Mouse (Mus musculus): Measurements from ENCODE around the gene Galc. TPM values are rescaled to one million over a fixed set of nuclear protein-coding genes. Genes with fewer than 3 reads are reported as not detected.

Galc gene
- polyA plus RNA-seq, 1 experiment from 2014 or later = 9.2 TPM

- H3K4me2 ChIP-seq = no peak overlapping the region
- H3K27ac ChIP-seq = no peak overlapping the region
- no peaks in the 10 kb centered on the region for H3K36me3 ChIP-seq (ENCODE audit: poor library complexity, severe bottlenecking)
- H3K9me3 ChIP-seq (replicated peaks) = no peaks in the 10 kb centered on the region
- no peaks in the 10 kb centered on the region for H3K4me1 ChIP-seq
- H3K9ac ChIP-seq = no peak overlapping the region
- H3K4me3 ChIP-seq = no peak overlapping the region
- no peaks in the 10 kb centered on the region for H3K27me3 ChIP-seq
- 66% methylated on average over 7 of the region's 7 CpGs for WGBS
- ATAC-seq = no peak
These were observed 13.2 kb upstream of the Galc start for GRCm38 (mm10) chr12:98272433-98272832.

GRCm38 (mm10) chr12:98270810-98271566 lies 11.7 kb upstream of the Galc start:
- no peaks in the 10 kb centered on the region for H3K9me3 ChIP-seq (replicated peaks)
- H3K4me2 ChIP-seq = no peak overlapping the region
- no peaks in the 10 kb centered on the region for H3K4me1 ChIP-seq
- no peak overlapping the region for H3K9ac ChIP-seq
- H3K27me3 ChIP-seq = no peaks in the 10 kb centered on the region
- ATAC-seq = no peak
- 61% methylated on average over 12 of the region's 12 CpGs for WGBS
- H3K27ac ChIP-seq = no peak overlapping the region
- no peak overlapping the region for H3K4me3 ChIP-seq
- no peaks in the 10 kb centered on the region for H3K36me3 ChIP-seq (ENCODE audit: poor library complexity, severe bottlenecking)

GRCm38 (mm10) chr12:98269791-98270745 lies 10.8 kb upstream of the Galc start:
- Histone ChIP-seq H3K9me3 (replicated peaks) (no peaks in the 10 kb centered on the region), H3K27ac (no peak overlapping the region), H3K36me3 (ENCODE audit: poor library complexity, severe bottlenecking) (no peaks in the 10 kb centered on the region), H3K27me3 (no peaks in the 10 kb centered on the region), H3K4me3 (no peak overlapping the region), H3K9ac (no peak overlapping the region), H3K4me2 (no peak overlapping the region), H3K4me1 (no peaks in the 10 kb centered on the region)
- no peak for ATAC-seq
- 87% methylated on average over 17 of the region's 17 CpGs for WGBS

GRCm38 (mm10) chr12:98268441-98269369 lies 9.4 kb upstream of the Galc start, which contains the start of gene Gpr65:
Gene Gpr65, plus strand, starts transcription at chr12:98268635.
- H3K27ac ChIP-seq = no peak within 1 kb of the TSS
- H3K9ac ChIP-seq = no peak within 1 kb of the TSS
- H3K4me3 ChIP-seq = no peak within 1 kb of the TSS
- H3K9me3 ChIP-seq (replicated peaks) = no peaks in the 10 kb centered on the region
- no peak for ATAC-seq
- no peak within 1 kb of the TSS for H3K4me2 ChIP-seq
- H3K4me1 ChIP-seq = no peaks in the 10 kb centered on the region
- 93% methylated on average over 13 of the region's 13 CpGs for WGBS
- H3K27me3 ChIP-seq = no peaks in the 10 kb centered on the region
- H3K36me3 ChIP-seq (ENCODE audit: poor library complexity, severe bottlenecking) = no peaks in the 10 kb centered on the region

- Histone ChIP-seq H3K9ac (no peak overlapping the region), H3K27me3 (no peaks in the 10 kb centered on the region), H3K36me3 (ENCODE audit: poor library complexity, severe bottlenecking) (no peaks in the 10 kb centered on the region), H3K27ac (no peak overlapping the region), H3K4me2 (no peak overlapping the region), H3K4me1 (no peaks in the 10 kb centered on the region), H3K9me3 (replicated peaks) (no peaks in the 10 kb centered on the region), H3K4me3 (no peak overlapping the region)
- ATAC-seq = no peak
- WGBS = 88% methylated on average over 9 of the region's 9 CpGs
These were observed 6.4 kb upstream of the Galc start for GRCm38 (mm10) chr12:98265697-98266096.

GRCm38 (mm10) chr12:98259518-98259852 lies 226 bp upstream of the Galc start:
- H3K27me3 ChIP-seq = no peaks in the 10 kb centered on the region
- 4% methylated on average over 12 of the region's 12 CpGs for WGBS
- H3K36me3 ChIP-seq (ENCODE audit: poor library complexity, severe bottlenecking) = no peaks in the 10 kb centered on the region
- peak overlapping the region; percentile 68 for H3K4me2 ChIP-seq
- no peaks in the 10 kb centered on the region for H3K9me3 ChIP-seq (replicated peaks)
- H3K9ac ChIP-seq = peak overlapping the region; percentile 92
- peak overlapping the region; percentile 97; the same call in 1 of the 2 replicates for H3K27ac ChIP-seq
- H3K4me1 ChIP-seq = peaks cover 12% of the 10 kb centered on the region; the same call in 1 of the 2 replicates
- ATAC-seq = no peak
- peak overlapping the region; percentile 74 for H3K4me3 ChIP-seq

- Histone ChIP-seq H3K9ac (peak overlapping the region; percentile 92), H3K9me3 (replicated peaks) (no peaks in the 10 kb centered on the region), H3K4me2 (peak overlapping the region; percentile 68), H3K4me3 (peak overlapping the region; percentile 74), H3K27ac (peak overlapping the region; percentile 97), H3K27me3 (no peaks in the 10 kb centered on the region), H3K36me3 (ENCODE audit: poor library complexity, severe bottlenecking) (no peaks in the 10 kb centered on the region), H3K4me1 (peaks cover 12% of the 10 kb centered on the region; the same call in 1 of the 2 replicates)
- no peak for ATAC-seq
- under 1% methylated on average over 8 of the region's 8 CpGs for WGBS
These were observed 851 bp downstream of the Galc start for GRCm38 (mm10) chr12:98258371-98258844.

- no peak for ATAC-seq
- H3K9me3 ChIP-seq (replicated peaks) = no peaks in the 10 kb centered on the region
- 81% methylated on average over 13 of the region's 13 CpGs for WGBS
These were observed 3.8 kb downstream of the Galc start for GRCm38 (mm10) chr12:98255373-98255995.

GRCm38 (mm10) chr12:98252417-98252816 lies 6.8 kb downstream of the Galc start:
- H3K27ac ChIP-seq = no peak overlapping the region
- H3K9me3 ChIP-seq (replicated peaks) = no peaks in the 10 kb centered on the region
- no peak overlapping the region for H3K4me3 ChIP-seq
- no peaks in the 10 kb centered on the region for H3K27me3 ChIP-seq
- peaks cover 6% of the 10 kb centered on the region for H3K36me3 ChIP-seq (ENCODE audit: poor library complexity, severe bottlenecking)
- 94% methylated on average over 2 of the region's 2 CpGs for WGBS
- H3K9ac ChIP-seq = no peak overlapping the region
- ATAC-seq = no peak
- H3K4me2 ChIP-seq = no peak overlapping the region
- H3K4me1 ChIP-seq = peaks cover 3% of the 10 kb centered on the region; the same call in 1 of the 2 replicates

More at GRCm38 (mm10) chr12:98255373-98255995, 3.8 kb downstream of the Galc start:
- H3K9ac ChIP-seq = no peak overlapping the region
- no peak overlapping the region for H3K4me3 ChIP-seq
- no peaks in the 10 kb centered on the region for H3K36me3 ChIP-seq (ENCODE audit: poor library complexity, severe bottlenecking)
- no peak overlapping the region for H3K4me2 ChIP-seq
- H3K27me3 ChIP-seq = no peaks in the 10 kb centered on the region
- H3K27ac ChIP-seq = no peak overlapping the region
- H3K4me1 ChIP-seq = peaks cover 12% of the 10 kb centered on the region; the same call in 1 of the 2 replicates

- Histone ChIP-seq H3K4me3 (no peak overlapping the region), H3K27me3 (no peaks in the 10 kb centered on the region), H3K9ac (no peak overlapping the region), H3K36me3 (ENCODE audit: poor library complexity, severe bottlenecking) (peaks cover 6% of the 10 kb centered on the region), H3K4me2 (no peak overlapping the region), H3K4me1 (no peaks in the 10 kb centered on the region), H3K9me3 (replicated peaks) (no peaks in the 10 kb centered on the region), H3K27ac (no peak overlapping the region)
- WGBS = 94% methylated on average over 8 of the region's 8 CpGs
- ATAC-seq = no peak
These were observed 8.9 kb downstream of the Galc start for GRCm38 (mm10) chr12:98250327-98250726.

GRCm38 (mm10) chr12:98249671-98250070 lies 9.6 kb downstream of the Galc start:
- Histone ChIP-seq H3K27ac (no peak overlapping the region), H3K9me3 (replicated peaks) (no peaks in the 10 kb centered on the region), H3K36me3 (ENCODE audit: poor library complexity, severe bottlenecking) (peaks cover 9% of the 10 kb centered on the region), H3K4me1 (no peaks in the 10 kb centered on the region), H3K4me3 (no peak overlapping the region), H3K4me2 (no peak overlapping the region), H3K27me3 (no peaks in the 10 kb centered on the region), H3K9ac (no peak overlapping the region)
- WGBS = 70% methylated on average over 3 of the region's 3 CpGs
- ATAC-seq = no peak
